In the genomic region with DNA sequence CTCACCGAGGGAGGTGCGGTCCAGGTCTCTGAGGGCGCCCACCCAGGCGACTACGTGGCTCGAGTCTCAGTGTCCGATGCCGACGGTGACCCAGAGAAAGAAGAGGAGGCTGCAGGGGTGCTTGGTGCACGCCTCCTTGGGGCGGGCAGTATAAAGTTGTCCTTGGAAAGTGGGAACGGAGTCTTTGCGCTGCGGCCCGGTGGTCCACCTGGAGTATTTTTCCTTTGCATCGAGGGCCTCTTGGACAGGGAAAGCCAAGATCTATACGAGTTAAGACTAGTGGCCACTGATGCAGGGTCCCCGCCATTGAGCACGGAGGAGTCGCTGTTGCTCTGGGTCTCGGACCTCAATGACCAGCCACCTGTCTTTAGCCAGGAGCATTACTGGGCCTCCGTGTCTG, we compare ENCODE assay signal across 8 mouse cellular contexts. TPM values are rescaled to one million over a fixed set of nuclear protein-coding genes. Genes with fewer than 3 reads are reported as not detected.
DNase-seq lines count a peak whose midpoint lies in the region; ATAC-seq and TF ChIP-seq lines count a peak whose summit lies in the region.
"Had no signal": no experiment of that assay in that cellular context is flagged by ENCODE, and none has a peak within 500 bp of the region (broad histone marks: within the 10 kb centered on the region; RNA-seq: fewer than 3 reads in every experiment).

No protein-coding gene starts in this region.

- no peak for DNase-seq in liver, postnatal 0 days
- no peak for DNase-seq in adrenal gland, postnatal 10 days
- DNase-seq in frontal cortex, postnatal 25 days (ENCODE audit: low spot score in 2 of 2), result no peak

- H3K4me2 ChIP-seq in liver, embryonic 12.5 days, result peak overlapping the region; percentile 67; the same call in 1 of the 2 replicates
- no peak overlapping the region for H3K4me2 ChIP-seq in liver, postnatal 0 days (ENCODE audit: low read depth, low read length)
- peak overlapping the region; percentile 99 for H3K4me2 ChIP-seq in forebrain, embryonic 12.5 days
- H3K4me2 ChIP-seq in intestine, postnatal 0 days (replicated peaks; ENCODE audit: low read depth), result peak overlapping the region; percentile 85

- H3K4me1 ChIP-seq in liver, embryonic 12.5 days, result no peaks in the 10 kb centered on the region
- H3K4me1 ChIP-seq in liver, postnatal 0 days (ENCODE audit: insufficient read depth), result no peaks in the 10 kb centered on the region
- H3K4me1 ChIP-seq in forebrain, embryonic 12.5 days, result peaks cover 29% of the 10 kb centered on the region
- H3K4me1 ChIP-seq in intestine, postnatal 0 days (replicated peaks; ENCODE audit: control insufficient read depth, insufficient read depth, low read length), result 0 out of 2 replicates have a peak, but pooled peaks cover 3% of the 10 kb centered on the region
- H3K4me1 ChIP-seq in small intestine, adult 2 months (ENCODE audit: control insufficient read depth, insufficient read depth, insufficient read length, low read length), result no peaks in the 10 kb centered on the region; the same call in 1 of the 2 replicates

- H3K4me3 ChIP-seq in liver, embryonic 12.5 days, result no peak overlapping the region
- H3K4me3 ChIP-seq in liver, postnatal 0 days (ENCODE audit: low read depth, low read length), result no peak overlapping the region
- peak overlapping the region; percentile 59 for H3K4me3 ChIP-seq in forebrain, embryonic 12.5 days (replicated peaks)
- peak overlapping the region; percentile 48 for H3K4me3 ChIP-seq in intestine, postnatal 0 days (ENCODE audit: low read depth, low read length)
- peak overlapping the region; percentile 31; the same call in 1 of the 2 replicates for H3K4me3 ChIP-seq in small intestine, adult 2 months (ENCODE audit: low read depth, low read length)

- no peak for TF ChIP-seq EP300 in liver, postnatal 0 days (IDR thresholded peaks at IDR 0.05; ENCODE audit: low read depth)

- H3K9ac ChIP-seq in liver, embryonic 12.5 days, result no peak overlapping the region
- no peak overlapping the region for H3K9ac ChIP-seq in liver, postnatal 0 days (replicated peaks)
- no peak overlapping the region for H3K9ac ChIP-seq in forebrain, embryonic 12.5 days
- H3K9ac ChIP-seq in intestine, postnatal 0 days (ENCODE audit: low read depth, low read length), result no peak overlapping the region

- H3K9me3 ChIP-seq in liver, embryonic 12.5 days (replicated peaks), result no peaks in the 10 kb centered on the region
- H3K9me3 ChIP-seq in liver, postnatal 0 days (ENCODE audit: low read length), result no peaks in the 10 kb centered on the region
- H3K9me3 ChIP-seq in forebrain, embryonic 12.5 days, result no peaks in the 10 kb centered on the region
- H3K9me3 ChIP-seq in intestine, postnatal 0 days (ENCODE audit: control insufficient read depth), result no peaks in the 10 kb centered on the region

- TF ChIP-seq POLR2A in small intestine, adult 2 months (IDR thresholded peaks at IDR 0.05; ENCODE audit: low read depth, low read length), result no peak

- H3K36me3 ChIP-seq in liver, embryonic 12.5 days, result no peaks in the 10 kb centered on the region
- no peaks in the 10 kb centered on the region for H3K36me3 ChIP-seq in liver, postnatal 0 days (replicated peaks; ENCODE audit: insufficient read depth, low read length)
- H3K36me3 ChIP-seq in forebrain, embryonic 12.5 days (replicated peaks), result no peaks in the 10 kb centered on the region
- H3K36me3 ChIP-seq in intestine, postnatal 0 days (ENCODE audit: control insufficient read depth, insufficient read depth), result no peaks in the 10 kb centered on the region
- no peaks in the 10 kb centered on the region for H3K36me3 ChIP-seq in small intestine, adult 2 months (ENCODE audit: control insufficient read depth, insufficient read depth, low read length)

- TF ChIP-seq CTCF in liver, postnatal 0 days (IDR thresholded peaks at IDR 0.05; ENCODE audit: low read depth), result no peak
- no peak for TF ChIP-seq CTCF in intestine, postnatal 0 days (IDR thresholded peaks at IDR 0.05; ENCODE audit: low read depth)
- no peak for TF ChIP-seq CTCF in small intestine, adult 2 months (IDR thresholded peaks at IDR 0.05; ENCODE audit: extremely low read depth, insufficient read length, insufficient replicate concordance, low read depth, low read length)

- 5% methylated on average over 22 of the region's 22 CpGs for WGBS in liver, embryonic 12.5 days (ENCODE audit: insufficient replicate concordance)
- WGBS in liver, postnatal 0 days (ENCODE audit: insufficient replicate concordance), result 6% methylated on average over 22 of the region's 22 CpGs
- WGBS in forebrain, embryonic 12.5 days, result 3% methylated on average over 22 of the region's 22 CpGs
- 4% methylated on average over 22 of the region's 22 CpGs for WGBS in intestine, postnatal 0 days
- 8% methylated on average over 22 of the region's 22 CpGs for WGBS in small intestine, adult 2 months

- no peak overlapping the region for H3K27ac ChIP-seq in liver, embryonic 12.5 days
- H3K27ac ChIP-seq in liver, postnatal 0 days (ENCODE audit: low read depth), result no peak overlapping the region
- no peak overlapping the region for H3K27ac ChIP-seq in forebrain, embryonic 12.5 days
- H3K27ac ChIP-seq in intestine, postnatal 0 days (ENCODE audit: low read depth, low read length), result no peak overlapping the region
- H3K27ac ChIP-seq in small intestine, adult 2 months (ENCODE audit: insufficient read depth, low read depth, low read length), result no peak overlapping the region

- peaks cover 71% of the 10 kb centered on the region for H3K27me3 ChIP-seq in liver, embryonic 12.5 days (replicated peaks)
- peaks cover 54% of the 10 kb centered on the region for H3K27me3 ChIP-seq in liver, postnatal 0 days (ENCODE audit: insufficient read depth, low read length)
- H3K27me3 ChIP-seq in forebrain, embryonic 12.5 days, result peaks cover 74% of the 10 kb centered on the region
- peaks cover 47% of the 10 kb centered on the region for H3K27me3 ChIP-seq in intestine, postnatal 0 days (replicated peaks; ENCODE audit: control insufficient read depth, insufficient read depth, low read length)
- H3K27me3 ChIP-seq in small intestine, adult 2 months (ENCODE audit: control insufficient read depth, insufficient read depth, low read length), result peaks cover 27% of the 10 kb centered on the region

- ATAC-seq in liver, embryonic 12.5 days, result no peak
- ATAC-seq in liver, postnatal 0 days, result no peak
- no peak for ATAC-seq in forebrain, embryonic 12.5 days (ENCODE audit: low FRiP score)
- ATAC-seq in intestine, postnatal 0 days, result no peak
- ATAC-seq: Patski had no signal

RNA-seq across cellular contexts. Expression of gene Dchs2, which starts 1.4 kb away (rescaled TPM):
- 0.01 and 0.02 TPM in 2 replicates for polyA plus RNA-seq in liver, embryonic 12.5 days (2016; fragmentation: Nextera tagmentation; extraction: Ambion mirVana)
- polyA plus RNA-seq in liver, postnatal 0 days (2015; fragmentation: Nextera tagmentation; extraction: Ambion mirVana), result 0.02 TPM in 2 replicates
- polyA plus RNA-seq in forebrain, embryonic 12.5 days (2016; fragmentation: Nextera tagmentation; extraction: Ambion mirVana), result 0.12 and 0.15 TPM in 2 replicates
- polyA plus RNA-seq in intestine, postnatal 0 days (2015; fragmentation: Nextera tagmentation; extraction: Ambion mirVana), result 0.07 and 0.08 TPM in 2 replicates
- polyA plus RNA-seq in small intestine, adult 2 months (2012; rRNA removed), result 0.06 and 0.09 TPM in 2 replicates
- total RNA-seq in adrenal gland, postnatal 10 days (2021), result 1 to 10 TPM; 1.7 to 2.4 TPM

Comparison
In these comparisons a context has a peak if more than half of its experiments do, and no peak if none do; other contexts are left out.
1. H3K4me3 ChIP-seq: peak in forebrain, embryonic 12.5 days (single experiment), intestine, postnatal 0 days (single experiment) and small intestine, adult 2 months (single experiment); none in liver, embryonic 12.5 days (single experiment) and liver, postnatal 0 days (single experiment).